Mouse (Mus musculus): ENCODE measurements around the gene Ptpn3. TPM values are rescaled to one million over a fixed set of nuclear protein-coding genes. Genes with fewer than 3 reads are reported as not detected.

Gene Ptpn3
- 1 to 10 TPM in 1 of 2 experiments, under 1 TPM in 1; 0.72 to 2.4 TPM for total RNA-seq (2023)

DNA sequence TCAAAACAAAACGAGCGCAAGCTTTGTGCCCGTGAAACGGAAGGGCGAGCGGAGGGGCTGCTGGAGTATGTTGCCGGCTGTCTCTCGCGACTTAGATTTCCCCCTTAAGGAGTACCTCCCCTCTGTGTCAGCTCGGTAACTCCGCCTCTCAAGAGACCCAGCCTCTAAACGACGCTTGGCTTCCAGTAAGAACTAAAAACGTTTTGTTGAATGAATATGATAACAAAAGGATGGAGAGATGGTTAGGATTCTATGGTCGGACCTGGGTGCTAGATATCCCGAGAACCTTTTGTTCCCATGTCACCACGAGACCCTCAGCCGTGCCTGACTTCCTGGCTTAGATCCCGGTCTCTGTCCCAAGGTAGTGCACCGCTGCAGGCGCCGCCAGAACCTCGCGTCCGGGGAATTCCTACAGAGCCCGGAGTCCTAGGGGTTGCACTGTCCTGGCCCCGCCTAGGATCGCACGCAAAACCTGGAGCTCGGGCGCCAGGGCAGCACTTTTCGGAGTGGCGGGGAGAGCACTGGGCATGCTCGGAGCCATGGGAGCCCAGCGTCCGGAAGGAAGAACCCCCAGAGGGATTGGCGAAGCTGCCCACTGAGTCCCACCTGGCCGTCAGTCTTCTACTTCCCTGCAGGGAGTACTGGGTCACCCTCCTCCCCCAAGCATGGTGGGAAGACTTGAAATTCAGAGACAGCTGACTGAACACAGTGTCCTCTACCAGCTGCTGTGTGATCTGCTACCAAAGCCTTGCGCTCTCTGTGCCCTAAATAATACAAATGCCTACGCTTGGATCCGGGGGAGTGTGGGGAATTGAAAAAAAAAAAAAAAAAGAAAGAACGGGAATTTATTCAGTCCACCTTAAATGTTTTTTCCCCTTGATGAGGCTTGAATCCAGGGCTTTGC lies at the start of gene Ptpn3:
Gene Ptpn3, minus strand, starts transcription at position 428 of the 904 bp plus-strand sequence.

GRCm38 (mm10) chr4:57143026-57143937 lies 158.4 kb downstream of the Ptpn3 start, which contains the start of gene Epb41l4b:
Gene Epb41l4b, minus strand, starts transcription at chr4:57143437.

Other genes starting within 250 kb of the Ptpn3 start
- gene Epb41l4b, start 158.4 kb downstream of the Ptpn3 start, total RNA-seq (2023): 1 to 10 TPM in 1 of 2 experiments, under 1 TPM in 1; 0.96 to 2.4 TPM
- not detected for gene Palm2, start 132.4 kb upstream of the Ptpn3 start, total RNA-seq (2023)